Mouse (Mus musculus) kidney, postnatal 0 days (tissue): ENCODE data around the gene Lrrc59. TPM values are rescaled to one million over a fixed set of nuclear protein-coding genes. Genes with fewer than 3 reads are reported as not detected.

Source experiments
- ATAC-seq: fragments of 200-750 bp; cut with Nextera tagmentation; replicated peaks from 2 replicates; pipeline ENCODE4 v1.8.0; 2017; ENCODE audit warnings: low read depth, moderate number of reproducible peaks, moderate TSS enrichment, moderate library complexity; ENCODE audit not compliant: low FRiP score
- DNase-seq: peaks from one replicate; pipeline ENCODE4 v3.0.0-alpha.2; 2016; ENCODE audit warnings: low spot score
- H3K27ac ChIP-seq: fragments of 300-500 bp; sonication (generic); 2 replicates; pipeline ENCODE4 v1.5.1; 2014; ENCODE audit warnings: mild to moderate bottlenecking
- H3K27me3 ChIP-seq: fragments of 300-500 bp; sonication (generic); 2 replicates; pipeline ENCODE4 v1.6.1; 2014; ENCODE audit warnings: low read length, mixed read lengths; ENCODE audit not compliant: insufficient read depth
- H3K36me3 ChIP-seq: fragments of 300-500 bp; sonication (generic); 2 replicates; pipeline ENCODE4 v1.6.1; 2014; ENCODE audit warnings: low read length, mixed read lengths; ENCODE audit not compliant: insufficient read depth
- H3K4me1 ChIP-seq: fragments of 300-500 bp; sonication (generic); replicated peaks from 2 replicates; pipeline ENCODE4 v1.6.1; 2014; ENCODE audit warnings: antibody characterized with exemption, low read length, mixed read lengths; ENCODE audit not compliant: insufficient read depth
- H3K4me2 ChIP-seq: fragments of 300-500 bp; sonication (generic); 2 replicates; pipeline ENCODE4 v1.6.1; 2014; ENCODE audit warnings: mild to moderate bottlenecking, low read length, moderate library complexity, mixed read lengths
- H3K4me3 ChIP-seq: fragments of 300-500 bp; sonication (generic); replicated peaks from 2 replicates; pipeline ENCODE4 v1.5.1; 2014; ENCODE audit warnings: low read depth, low read length
- H3K9ac ChIP-seq: fragments of 300-500 bp; sonication (generic); 2 replicates; pipeline ENCODE4 v1.6.1; 2014; ENCODE audit warnings: low read depth, low read length
- H3K9me3 ChIP-seq: fragments of 300-500 bp; sonication (generic); replicated peaks from 2 replicates; pipeline ENCODE4 v1.6.1; 2016; ENCODE audit warnings: low read length, inconsistent platforms, mixed read lengths
- CTCF ChIP-seq: IDR thresholded peaks from 2 replicates; pipeline ENCODE4 v1.5.1; 2016; ENCODE audit warnings: antibody characterized with exemption, low read depth, mild to moderate bottlenecking, moderate library complexity
- WGBS: fragments of 180-500 bp; shearing (Covaris S2); extraction: QIAGEN DNeasy Blood & Tissue Kit; methylation state at CpG from one replicate; pipeline ENCODE4 v1.1.7; 2014; 5-methylcytosine and 5-hydroxymethylcytosine counted together
- polyA plus RNA-seq: library from polyadenylated mRNA; unstranded; fragments of >200 nt; fragmentation: Nextera tagmentation; extraction: Ambion mirVana; gene quantifications from 2 replicates; pipeline ENCODE4 v1.2.1, GENCODE M21; 2015

Lrrc59 gene
- polyA plus RNA-seq, 1 experiment from 2014 or later, result 119 TPM

DNA sequence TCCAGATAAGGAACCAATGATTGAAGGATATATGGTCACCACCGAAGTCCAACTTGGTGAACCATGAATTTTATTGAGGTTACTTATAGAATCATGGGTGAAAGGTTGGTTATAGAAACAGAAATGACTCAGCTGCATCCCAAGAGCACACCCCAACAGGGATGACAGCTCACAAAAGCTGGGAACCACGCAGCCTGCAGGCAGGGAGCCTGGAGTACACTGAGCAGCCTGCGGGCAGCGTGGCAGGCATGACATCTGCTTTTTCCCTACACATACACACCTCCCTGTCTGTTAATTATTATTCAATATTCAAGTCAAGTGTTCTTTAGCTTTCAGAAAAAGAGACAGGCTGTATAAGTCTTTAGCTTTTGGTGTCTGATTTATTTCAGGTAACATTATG is 15.0 kb upstream of the Lrrc59 start:
- no peak for ATAC-seq
- H3K4me2 ChIP-seq, result no peak overlapping the region

DNA sequence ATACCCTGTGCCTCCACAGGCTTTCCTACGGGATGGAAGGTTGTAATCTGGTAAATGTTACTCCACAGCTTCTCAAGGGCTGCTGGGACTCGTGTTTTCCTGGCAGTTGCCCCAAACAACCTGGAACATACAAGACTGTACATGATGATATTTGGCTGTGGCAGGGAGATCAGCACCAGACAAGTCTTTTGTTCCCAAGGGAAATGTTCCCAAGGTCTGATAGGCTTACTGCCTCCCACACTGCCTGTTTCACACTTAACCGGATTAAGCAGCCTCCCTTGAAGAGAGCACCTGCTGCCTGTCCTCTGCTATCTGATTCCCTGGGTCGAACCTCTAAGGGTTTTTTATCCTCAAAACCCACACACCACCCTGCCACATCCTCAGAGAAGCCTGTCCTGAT is 14.1 kb upstream of the Lrrc59 start:
- no peaks in the 10 kb centered on the region for H3K27me3 ChIP-seq
- H3K4me3 ChIP-seq, result no peak overlapping the region
- no peak overlapping the region for H3K27ac ChIP-seq
- H3K9ac ChIP-seq, result no peak overlapping the region
- WGBS, result 36% methylated on average over 4 of the region's 4 CpGs
- no peaks in the 10 kb centered on the region for H3K4me1 ChIP-seq
- ATAC-seq (no peak), DNase-seq (no peak)
- no peak overlapping the region for H3K4me2 ChIP-seq
- no peak for TF ChIP-seq CTCF
- no peaks in the 10 kb centered on the region for H3K9me3 ChIP-seq
- no peaks in the 10 kb centered on the region for H3K36me3 ChIP-seq

More for the DNA sequence above, 15.0 kb upstream of the Lrrc59 start:
- no peak for TF ChIP-seq CTCF
- WGBS, result 54% methylated on average over 4 of the region's 4 CpGs
- H3K27ac ChIP-seq, result no peak overlapping the region
- H3K9ac ChIP-seq, result no peak overlapping the region
- H3K27me3 ChIP-seq, result no peaks in the 10 kb centered on the region
- H3K9me3 ChIP-seq, result no peaks in the 10 kb centered on the region
- H3K4me1 ChIP-seq, result no peaks in the 10 kb centered on the region
- DNase-seq, result no peak
- H3K36me3 ChIP-seq, result no peaks in the 10 kb centered on the region
- no peak overlapping the region for H3K4me3 ChIP-seq

- WGBS, result 95% methylated on average over 2 of the region's 2 CpGs
Observed at GRCm38 (mm10) chr11:94617646-94618045, 11.9 kb upstream of the Lrrc59 start.

DNA sequence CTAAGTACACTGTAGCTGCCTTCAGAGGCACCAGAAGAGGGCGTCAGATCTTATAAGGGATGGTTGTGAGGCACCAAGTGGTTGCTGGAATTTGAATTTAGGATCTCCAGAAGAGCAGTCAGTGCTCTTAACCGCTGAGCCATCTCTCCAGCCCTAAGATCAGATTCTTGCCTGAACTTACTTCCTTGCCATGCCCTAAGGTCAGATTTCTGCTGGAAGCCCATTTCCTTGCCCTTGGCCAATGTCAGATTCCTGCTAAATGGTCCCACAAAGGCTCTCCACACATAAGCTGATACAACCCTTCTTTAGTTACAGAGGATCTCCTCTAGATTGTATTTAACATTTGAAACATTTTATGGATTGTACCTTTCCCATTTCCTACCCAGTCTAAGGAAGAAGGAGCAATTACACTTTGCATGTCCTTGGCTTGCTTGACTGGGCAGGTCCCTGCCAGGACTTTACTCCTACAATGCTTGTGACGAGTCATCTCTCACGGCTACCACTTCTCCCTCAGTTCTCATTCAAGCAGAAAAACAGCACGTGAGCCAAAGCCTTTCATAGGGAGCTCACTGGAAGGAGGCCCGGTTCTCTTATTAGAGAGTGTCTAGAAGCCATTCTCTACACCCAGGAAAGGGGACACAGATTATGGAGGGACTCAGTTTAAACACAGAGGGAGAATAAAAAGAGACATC is 8.7 kb upstream of the Lrrc59 start:
- TF ChIP-seq CTCF, result no peak
- WGBS, result 41% methylated on average over 6 of the region's 6 CpGs
- Histone ChIP-seq H3K4me2 (no peak overlapping the region), H3K27ac (no peak overlapping the region), H3K4me3 (no peak overlapping the region), H3K27me3 (no peaks in the 10 kb centered on the region), H3K9me3 (no peaks in the 10 kb centered on the region), H3K36me3 (no peaks in the 10 kb centered on the region), H3K4me1 (no peaks in the 10 kb centered on the region), H3K9ac (no peak overlapping the region)
- DNase-seq, result no peak
- 0 out of 2 replicates have a peak, but pooled peaks have one; percentile 66 for ATAC-seq

More at GRCm38 (mm10) chr11:94617646-94618045, 11.9 kb upstream of the Lrrc59 start:
- H3K27me3 ChIP-seq, result no peaks in the 10 kb centered on the region
- H3K27ac ChIP-seq, result no peak overlapping the region
- no peaks in the 10 kb centered on the region for H3K4me1 ChIP-seq
- H3K4me2 ChIP-seq, result no peak overlapping the region
- no peaks in the 10 kb centered on the region for H3K36me3 ChIP-seq
- no peak overlapping the region for H3K9ac ChIP-seq
- DNase-seq, result no peak
- no peak for ATAC-seq
- no peak for TF ChIP-seq CTCF
- H3K4me3 ChIP-seq, result no peak overlapping the region
- no peaks in the 10 kb centered on the region for H3K9me3 ChIP-seq

- Histone ChIP-seq H3K4me2 (no peak overlapping the region), H3K9me3 (no peaks in the 10 kb centered on the region), H3K36me3 (no peaks in the 10 kb centered on the region), H3K4me3 (no peak overlapping the region), H3K27ac (no peak overlapping the region), H3K9ac (no peak overlapping the region), H3K4me1 (no peaks in the 10 kb centered on the region), H3K27me3 (no peaks in the 10 kb centered on the region)
- peak; percentile 41 for TF ChIP-seq CTCF
- DNase-seq, result no peak
- no peak for ATAC-seq
Observed at GRCm38 (mm10) chr11:94621458-94621852, 8.1 kb upstream of the Lrrc59 start.

- H3K27ac ChIP-seq, result no peak overlapping the region
Observed at GRCm38 (mm10) chr11:94622162-94622561, 7.4 kb upstream of the Lrrc59 start.

DNA sequence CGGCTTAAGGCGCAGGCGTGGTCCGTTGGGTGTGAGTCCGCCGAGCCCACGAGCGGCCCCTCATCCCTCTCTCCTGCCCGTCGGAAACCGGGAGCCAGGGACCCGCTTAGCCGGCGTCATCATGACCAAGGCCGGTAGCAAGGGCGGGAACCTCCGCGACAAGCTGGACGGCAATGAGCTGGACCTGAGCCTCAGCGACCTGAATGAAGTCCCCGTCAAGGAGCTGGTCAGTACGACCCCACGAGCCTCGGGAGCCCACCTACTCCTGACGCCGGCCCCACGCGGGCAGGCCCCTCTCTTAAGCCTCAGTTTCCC is 274 bp downstream of the Lrrc59 start:
- 1% methylated on average over 28 of the region's 28 CpGs for WGBS
- H3K4me1 ChIP-seq, result peaks cover 8% of the 10 kb centered on the region; the same call in 1 of the 2 replicates
- no peak for TF ChIP-seq CTCF
- H3K4me3 ChIP-seq, result peak overlapping the region; percentile 94
- no peaks in the 10 kb centered on the region for H3K27me3 ChIP-seq
- H3K9ac ChIP-seq, result peak overlapping the region; percentile 93
- ATAC-seq, result peak; percentile 64
- peak overlapping the region; percentile 76 for H3K27ac ChIP-seq
- DNase-seq, result no peak
- peaks cover 20% of the 10 kb centered on the region for H3K36me3 ChIP-seq
- no peaks in the 10 kb centered on the region for H3K9me3 ChIP-seq
- peak overlapping the region; percentile 94 for H3K4me2 ChIP-seq

More at GRCm38 (mm10) chr11:94622162-94622561, 7.4 kb upstream of the Lrrc59 start:
- TF ChIP-seq CTCF, result no peak
- no peaks in the 10 kb centered on the region for H3K9me3 ChIP-seq
- ATAC-seq (no peak), DNase-seq (no peak)
- H3K27me3 ChIP-seq, result no peaks in the 10 kb centered on the region
- H3K4me2 ChIP-seq, result no peak overlapping the region
- H3K4me3 ChIP-seq, result no peak overlapping the region
- no peaks in the 10 kb centered on the region for H3K4me1 ChIP-seq
- no peak overlapping the region for H3K9ac ChIP-seq
- no peaks in the 10 kb centered on the region for H3K36me3 ChIP-seq
- 62% methylated on average over 2 of the region's 2 CpGs for WGBS
